Mouse (Mus musculus) midbrain, postnatal 0 days (tissue): ENCODE measurements at regions not wholly inside any gene's neighbourhood (a gene's known extent, or its start where the extent isn't known, plus 50 kb on each side); places are given as distances from the start of the nearest gene placed in this dataset.

ENCODE experiments used
- ATAC-seq: fragments of 200-750 bp; cut with Nextera tagmentation; 2 replicates; pipeline ENCODE4 v1.8.0; 2017; ENCODE audit warnings: moderate number of reproducible peaks, mild to moderate bottlenecking, moderate TSS enrichment, moderate library complexity; ENCODE audit not compliant: low FRiP score
- DNase-seq: peaks from one replicate; pipeline ENCODE4 v3.0.0-alpha.2; 2015; ENCODE audit warnings: low spot score
- H3K27ac ChIP-seq: fragments of 300-500 bp; sonication (generic); 2 replicates; pipeline ENCODE4 v1.5.1; 2014; ENCODE audit warnings: low read depth, mild to moderate bottlenecking, low read length, mixed read lengths
- H3K27me3 ChIP-seq: fragments of 300-500 bp; sonication (generic); 2 replicates; pipeline ENCODE4 v1.6.1; 2014; ENCODE audit warnings: low read length, control low read depth, mixed read lengths; ENCODE audit not compliant: insufficient read depth
- H3K36me3 ChIP-seq: fragments of 300-500 bp; sonication (generic); 2 replicates; pipeline ENCODE4 v1.6.1; 2014; ENCODE audit warnings: low read length, control low read depth, mixed read lengths; ENCODE audit not compliant: insufficient read depth
- H3K4me1 ChIP-seq: fragments of 300-500 bp; sonication (generic); 2 replicates; pipeline ENCODE4 v1.6.1; 2014; ENCODE audit warnings: mild to moderate bottlenecking, control low read depth, antibody characterized with exemption, low read length, mixed read lengths; ENCODE audit not compliant: insufficient read depth
- H3K4me2 ChIP-seq: fragments of 300-500 bp; sonication (generic); 2 replicates; pipeline ENCODE4 v1.6.1; 2014; ENCODE audit warnings: low read depth, mild to moderate bottlenecking, low read length, mixed read lengths; ENCODE audit not compliant: poor library complexity, severe bottlenecking
- H3K4me3 ChIP-seq: fragments of 300-500 bp; sonication (generic); 2 replicates; pipeline ENCODE4 v1.5.1; 2014; ENCODE audit warnings: low read depth, mild to moderate bottlenecking, low read length, moderate library complexity
- H3K9ac ChIP-seq: fragments of 300-500 bp; sonication (generic); replicated peaks from 2 replicates; pipeline ENCODE4 v1.6.1; 2014; ENCODE audit warnings: mild to moderate bottlenecking, low read length, moderate library complexity, mixed read lengths; ENCODE audit not compliant: poor library complexity, severe bottlenecking
- H3K9me3 ChIP-seq: fragments of 300-500 bp; sonication (generic); 2 replicates; pipeline ENCODE4 v1.6.1; 2016; ENCODE audit warnings: low read length, control low read depth
- CTCF ChIP-seq: IDR thresholded peaks from 2 replicates; pipeline ENCODE4 v1.5.1; 2016; ENCODE audit warnings: antibody characterized with exemption, mild to moderate bottlenecking
- WGBS: fragments of 180-500 bp; shearing (Covaris S2); extraction: QIAGEN DNeasy Blood & Tissue Kit; methylation state at CpG from one replicate; pipeline ENCODE4 v1.1.7; 2014; 5-methylcytosine and 5-hydroxymethylcytosine counted together

GRCm38 (mm10) chr8:90762390-90762789 lies 54.8 kb downstream of the Gm19935 start:
- WGBS: 70% methylated on average over 7 of the region's 7 CpGs
- no peak for TF ChIP-seq CTCF

GRCm38 (mm10) chr8:90761947-90762346 lies 55.2 kb downstream of the Gm19935 start:
- no peaks in the 10 kb centered on the region for H3K4me1 ChIP-seq
- H3K36me3 ChIP-seq: no peaks in the 10 kb centered on the region
- H3K4me2 ChIP-seq: no peak overlapping the region
- H3K27me3 ChIP-seq: no peaks in the 10 kb centered on the region
- ATAC-seq (no peak), DNase-seq (no peak)
- H3K4me3 ChIP-seq: no peak overlapping the region
- TF ChIP-seq CTCF: no peak
- H3K9me3 ChIP-seq: no peaks in the 10 kb centered on the region
- 44% methylated on average over 5 of the region's 5 CpGs for WGBS
- H3K9ac ChIP-seq: no peak overlapping the region
- no peak overlapping the region for H3K27ac ChIP-seq

More at GRCm38 (mm10) chr8:90762390-90762789, 54.8 kb downstream of the Gm19935 start:
- no peak overlapping the region for H3K4me3 ChIP-seq
- no peaks in the 10 kb centered on the region for H3K27me3 ChIP-seq
- H3K4me1 ChIP-seq: no peaks in the 10 kb centered on the region
- ATAC-seq: no peak
- H3K9me3 ChIP-seq: no peaks in the 10 kb centered on the region
- H3K9ac ChIP-seq: no peak overlapping the region
- DNase-seq: no peak
- no peak overlapping the region for H3K27ac ChIP-seq
- no peak overlapping the region for H3K4me2 ChIP-seq
- no peaks in the 10 kb centered on the region for H3K36me3 ChIP-seq

- WGBS: 49% methylated on average over 4 of the region's 4 CpGs
- TF ChIP-seq CTCF: no peak
- no peak overlapping the region for H3K9ac ChIP-seq
- H3K9me3 ChIP-seq: no peaks in the 10 kb centered on the region
- no peak for ATAC-seq
- no peak overlapping the region for H3K4me2 ChIP-seq
- H3K36me3 ChIP-seq: no peaks in the 10 kb centered on the region
- DNase-seq: no peak
- H3K27me3 ChIP-seq: no peaks in the 10 kb centered on the region
- no peaks in the 10 kb centered on the region for H3K4me1 ChIP-seq
- H3K27ac ChIP-seq: no peak overlapping the region
- no peak overlapping the region for H3K4me3 ChIP-seq
Measured at GRCm38 (mm10) chr8:90761446-90761845, 55.7 kb downstream of the Gm19935 start.

GRCm38 (mm10) chr8:90759531-90759930 lies 57.7 kb downstream of the Gm19935 start:
- no peak overlapping the region for H3K4me2 ChIP-seq
- DNase-seq (peak; percentile 42), ATAC-seq (no peak)
- H3K4me1 ChIP-seq: no peaks in the 10 kb centered on the region
- no peak overlapping the region for H3K4me3 ChIP-seq
- WGBS: 53% methylated on average over 9 of the region's 9 CpGs
- no peak overlapping the region for H3K27ac ChIP-seq
- H3K9me3 ChIP-seq: no peaks in the 10 kb centered on the region
- H3K27me3 ChIP-seq: no peaks in the 10 kb centered on the region
- H3K9ac ChIP-seq: no peak overlapping the region
- H3K36me3 ChIP-seq: no peaks in the 10 kb centered on the region
- TF ChIP-seq CTCF: no peak

GRCm38 (mm10) chr8:90755020-90755419 lies 62.2 kb downstream of the Gm19935 start:
- H3K36me3 ChIP-seq: no peaks in the 10 kb centered on the region
- no peak for TF ChIP-seq CTCF
- whole genome bisulfite sequencing: 60% methylated on average over 4 of the region's 4 CpGs

GRCm38 (mm10) chr8:90743546-90743945 lies 73.6 kb downstream of the Gm19935 start:
- no peak overlapping the region for H3K4me2 ChIP-seq
- H3K27me3 ChIP-seq: no peaks in the 10 kb centered on the region
- ATAC-seq (no peak), DNase-seq (peak; percentile 48)
- H3K36me3 ChIP-seq: no peaks in the 10 kb centered on the region
- no peak overlapping the region for H3K27ac ChIP-seq
- H3K4me3 ChIP-seq: no peak overlapping the region
- no peak for TF ChIP-seq CTCF
- H3K9ac ChIP-seq: no peak overlapping the region
- peaks cover 8% of the 10 kb centered on the region; the same call in 1 of the 2 replicates for H3K4me1 ChIP-seq
- WGBS: 96% methylated on average over 2 of the region's 2 CpGs
- H3K9me3 ChIP-seq: no peaks in the 10 kb centered on the region

More at GRCm38 (mm10) chr8:90755020-90755419, 62.2 kb downstream of the Gm19935 start:
- no peak overlapping the region for H3K9ac ChIP-seq
- no peak for ATAC-seq
- H3K9me3 ChIP-seq: no peaks in the 10 kb centered on the region
- no peak overlapping the region for H3K27ac ChIP-seq
- H3K4me3 ChIP-seq: no peak overlapping the region
- no peaks in the 10 kb centered on the region for H3K27me3 ChIP-seq
- H3K4me2 ChIP-seq: no peak overlapping the region
- DNase-seq: no peak
- no peaks in the 10 kb centered on the region for H3K4me1 ChIP-seq
